Mouse (Mus musculus) bone marrow macrophage, adult 2 months (primary cell): ENCODE data around the gene Apoa2.

Source experiments
- CTCF ChIP-seq: IDR thresholded peaks from 2 replicates; pipeline ENCODE4 v1.5.1; 2012; ENCODE audit warnings: low read depth, mild to moderate bottlenecking, low read length, moderate library complexity
- POLR2A ChIP-seq: IDR thresholded peaks from 2 replicates; pipeline ENCODE4 v1.6.1; 2012; ENCODE audit warnings: mild to moderate bottlenecking, low read depth, low read length, borderline replicate concordance

DNA sequence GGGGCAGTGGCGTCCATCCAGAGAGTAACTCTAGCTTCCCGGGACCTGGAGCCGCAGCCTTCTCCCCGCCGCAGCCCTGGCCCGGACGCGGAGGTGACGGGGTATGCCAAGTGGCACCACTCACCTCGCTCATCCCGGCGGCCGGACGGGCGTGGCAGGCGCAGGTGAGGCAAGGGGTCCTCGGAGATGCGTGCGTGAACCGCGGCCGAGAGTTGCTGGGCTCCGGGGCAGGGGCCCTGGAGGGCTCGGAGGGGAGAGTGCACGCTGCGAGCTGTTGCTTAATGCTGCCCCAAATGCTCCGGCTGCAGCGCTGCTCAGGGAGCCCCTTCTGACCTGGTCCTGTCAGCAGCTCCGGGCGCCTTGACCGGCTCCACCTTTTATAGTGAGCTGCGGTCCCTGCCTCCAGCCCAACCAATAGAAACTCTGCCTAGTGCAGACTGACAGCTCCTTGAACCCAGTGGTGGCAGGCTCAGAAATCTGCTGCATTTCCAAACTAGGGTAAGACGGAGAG, 28.9 kb upstream of the Apoa2 start, which contains the start of gene Pcp4l1:
- TF ChIP-seq CTCF (no peak), POLR2A (no peak)
